24 mouse cellular contexts compared by ENCODE assay signal in the genomic region with DNA sequence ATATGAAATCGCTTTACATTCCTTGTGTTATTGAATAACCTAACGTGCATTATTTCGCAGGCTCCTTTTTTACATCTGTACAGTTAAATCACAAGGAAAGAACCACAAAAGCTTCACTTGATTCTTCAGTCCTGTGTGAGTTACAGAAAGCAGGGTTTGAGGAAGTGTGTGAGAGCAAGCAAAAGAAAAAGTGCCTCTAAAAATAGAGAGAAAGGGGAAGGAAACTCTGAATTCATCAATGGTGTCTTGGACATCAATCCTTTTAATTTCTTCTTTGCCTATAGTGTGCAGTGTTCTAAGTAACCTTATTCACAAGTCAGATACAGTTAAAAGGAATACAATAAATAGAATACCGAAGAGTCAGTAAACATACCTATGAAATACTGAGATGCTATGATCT.
"Had no signal": no experiment of that assay in that cellular context is flagged by ENCODE, and none has a peak within 500 bp of the region (broad histone marks: within the 10 kb centered on the region; RNA-seq: fewer than 3 reads in every experiment).

No protein-coding gene starts in this region.

- H3K4me1 ChIP-seq: heart, embryonic 10.5 days; heart, embryonic 12.5 days; hindbrain, embryonic 13.5 days; hindbrain, embryonic 15.5 days; kidney, embryonic 15.5 days; limb, embryonic 15.5 days; liver, embryonic 12.5 days had no signal

- ATAC-seq: hindbrain, postnatal 0 days; intestine, embryonic 16.5 days; liver, embryonic 12.5 days had no signal

- H3K27ac ChIP-seq: heart, embryonic 10.5 days; hindbrain, embryonic 13.5 days; hindbrain, embryonic 15.5 days; hindbrain, postnatal 0 days; kidney, postnatal 0 days; limb, embryonic 13.5 days; limb, embryonic 15.5 days; liver, embryonic 12.5 days; liver, embryonic 14.5 days had no signal

- H3K9me3 ChIP-seq: heart, embryonic 10.5 days; heart, embryonic 12.5 days; hindbrain, embryonic 13.5 days; hindbrain, embryonic 15.5 days; kidney, embryonic 15.5 days; limb, embryonic 13.5 days; limb, embryonic 15.5 days; liver, embryonic 12.5 days had no signal

- H3K4me2 ChIP-seq: heart, embryonic 12.5 days; hindbrain, embryonic 13.5 days; hindbrain, embryonic 15.5 days; kidney, embryonic 15.5 days; limb, embryonic 13.5 days; limb, embryonic 15.5 days; liver, embryonic 12.5 days had no signal

- DNase-seq: gastrocnemius, postnatal 14 days; gastrocnemius, postnatal 36 days; heart, adult 18-20 months; heart, postnatal 10 days; heart, postnatal 4 days; kidney, adult 11 months; kidney, adult 2 months; kidney, adult 9 months; kidney, postnatal 36 days; layer of hippocampus, adult 9-11 months; layer of hippocampus, postnatal 36 days; left cerebral cortex, postnatal 4 days had no signal

- H3K36me3 ChIP-seq: heart, embryonic 10.5 days; heart, embryonic 12.5 days; hindbrain, embryonic 13.5 days; hindbrain, embryonic 15.5 days; kidney, embryonic 15.5 days; limb, embryonic 13.5 days; limb, embryonic 15.5 days; liver, embryonic 12.5 days had no signal

- H3K4me3 ChIP-seq: heart, embryonic 10.5 days; heart, embryonic 12.5 days; hindbrain, embryonic 13.5 days; hindbrain, embryonic 15.5 days; kidney, embryonic 15.5 days; limb, embryonic 13.5 days; limb, embryonic 15.5 days; liver, embryonic 12.5 days had no signal

- H3K9ac ChIP-seq: heart, embryonic 12.5 days; hindbrain, embryonic 13.5 days; hindbrain, embryonic 15.5 days; kidney, embryonic 15.5 days; limb, embryonic 13.5 days; limb, embryonic 15.5 days; liver, embryonic 12.5 days; liver, embryonic 14.5 days had no signal

- H3K27me3 ChIP-seq: heart, embryonic 12.5 days; hindbrain, embryonic 13.5 days; hindbrain, embryonic 15.5 days; kidney, embryonic 15.5 days; limb, embryonic 13.5 days; limb, embryonic 15.5 days; liver, embryonic 12.5 days had no signal
